Mouse (Mus musculus): ENCODE measurements at regions not wholly inside any gene's neighbourhood (a gene's known extent, or its start where the extent isn't known, plus 50 kb on each side); places are given as distances from the start of the nearest gene placed in this dataset.
"Not testable (repeated sequence)": the region's sequence is repeated elsewhere in the genome, so short reads cannot be mapped to it uniquely, and the experiment has no call there.

GRCm38 (mm10) chr3:18295921-18296320 is 347.7 kb downstream of the Cypt12 start:
- DNase-seq (ENCODE audit: low spot score): no peak

- DNase-seq (ENCODE audit: low spot score): no peak
These were observed 350.5 kb downstream of the Cypt12 start for GRCm38 (mm10) chr3:18298699-18299098.

GRCm38 (mm10) chr3:18299502-18299901 is 351.3 kb downstream of the Cypt12 start:
- no peak for DNase-seq (ENCODE audit: low spot score)

- DNase-seq (ENCODE audit: low spot score): no peak
These were observed 371.2 kb downstream of the Cypt12 start for GRCm38 (mm10) chr3:18319433-18319832.

GRCm38 (mm10) chr3:18333182-18333581 is 385.0 kb downstream of the Cypt12 start:
- DNase-seq (ENCODE audit: low spot score): no peak

- DNase-seq (ENCODE audit: low spot score): no peak
These were observed 391.0 kb downstream of the Cypt12 start for GRCm38 (mm10) chr3:18339189-18339588.

- no peak for DNase-seq (ENCODE audit: low spot score)
These were observed 393.5 kb downstream of the Cypt12 start for GRCm38 (mm10) chr3:18341757-18342156.

- DNase-seq (ENCODE audit: low spot score): no peak
These were observed 430.1 kb downstream of the Cypt12 start for GRCm38 (mm10) chr3:18378014-18379005.

GRCm38 (mm10) chr3:18421886-18422575 is 473.8 kb downstream of the Cypt12 start:
- no peak for DNase-seq (ENCODE audit: low spot score)

GRCm38 (mm10) chr3:18428908-18429307 is 480.7 kb downstream of the Cypt12 start:
- no peak for DNase-seq (ENCODE audit: low spot score)

GRCm38 (mm10) chr3:18438845-18439244 is 490.6 kb downstream of the Cypt12 start:
- DNase-seq (ENCODE audit: low spot score): no peak

GRCm38 (mm10) chr3:18452197-18452933 is 504.2 kb downstream of the Cypt12 start:
- no peak for DNase-seq (ENCODE audit: low spot score)

- DNase-seq (ENCODE audit: low spot score): no peak
These were observed 505.2 kb downstream of the Cypt12 start for GRCm38 (mm10) chr3:18453220-18453985.

GRCm38 (mm10) chr3:18453986-18454291 is 505.7 kb downstream of the Cypt12 start:
- no peak for DNase-seq (ENCODE audit: low spot score)

- not testable (repeated sequence) for DNase-seq (ENCODE audit: low spot score)
These were observed 506.5 kb downstream of the Cypt12 start for GRCm38 (mm10) chr3:18454558-18455191.

- no peak for DNase-seq (ENCODE audit: low spot score)
These were observed 508.0 kb downstream of the Cypt12 start for GRCm38 (mm10) chr3:18456033-18456690.

- DNase-seq (ENCODE audit: low spot score): no peak
These were observed 512.1 kb downstream of the Cypt12 start for GRCm38 (mm10) chr3:18460267-18460666.

GRCm38 (mm10) chr3:18471846-18472245 is 523.6 kb downstream of the Cypt12 start:
- DNase-seq (ENCODE audit: low spot score): no peak

GRCm38 (mm10) chr3:18479557-18479956 is 531.3 kb downstream of the Cypt12 start:
- DNase-seq (ENCODE audit: low spot score): no peak

- DNase-seq (ENCODE audit: low spot score): no peak
These were observed 533.8 kb downstream of the Cypt12 start for GRCm38 (mm10) chr3:18482006-18482405.
